Mouse (Mus musculus) hindbrain, embryonic 15.5 days (tissue): ENCODE data around the gene Enkur. TPM values are rescaled to one million over a fixed set of nuclear protein-coding genes. Genes with fewer than 3 reads are reported as not detected.

Source experiments
- ATAC-seq: fragments of 200-750 bp; cut with Nextera tagmentation; 2 replicates; pipeline ENCODE4 v1.8.0; 2017; ENCODE audit warnings: low read depth, moderate number of reproducible peaks, moderate TSS enrichment; ENCODE audit not compliant: low FRiP score
- H3K27ac ChIP-seq: fragments of 300-500 bp; sonication (generic); replicated peaks from 2 replicates; pipeline ENCODE4 v1.5.1; 2015; ENCODE audit warnings: mild to moderate bottlenecking, inconsistent platforms
- H3K27me3 ChIP-seq: fragments of 300-500 bp; sonication (generic); 2 replicates; pipeline ENCODE4 v1.6.1; 2015; ENCODE audit warnings: control low read depth, inconsistent platforms
- H3K36me3 ChIP-seq: fragments of 300-500 bp; sonication (generic); 2 replicates; pipeline ENCODE4 v1.6.1; 2015; ENCODE audit warnings: control low read depth, inconsistent platforms
- H3K4me1 ChIP-seq: fragments of 300-500 bp; sonication (generic); replicated peaks from 2 replicates; pipeline ENCODE4 v1.6.1; 2015; ENCODE audit warnings: control low read depth, inconsistent platforms
- H3K4me2 ChIP-seq: fragments of 300-500 bp; sonication (generic); 2 replicates; pipeline ENCODE4 v1.6.1; 2015; ENCODE audit warnings: moderate library complexity, mild to moderate bottlenecking, inconsistent platforms
- H3K4me3 ChIP-seq: fragments of 300-500 bp; sonication (generic); 2 replicates; pipeline ENCODE4 v1.5.1; 2015; ENCODE audit warnings: mild to moderate bottlenecking, inconsistent platforms
- H3K9ac ChIP-seq: fragments of 300-500 bp; sonication (generic); 2 replicates; pipeline ENCODE4 v1.6.1; 2015; ENCODE audit warnings: inconsistent platforms
- H3K9me3 ChIP-seq: fragments of 300-500 bp; sonication (generic); 2 replicates; pipeline ENCODE4 v1.6.1; 2016; ENCODE audit warnings: control low read depth, inconsistent platforms
- WGBS: fragments of 180-500 bp; shearing (Covaris S2); methylation state at CpG from one replicate; pipeline ENCODE4 v1.1.7; 2015; 5-methylcytosine and 5-hydroxymethylcytosine counted together
- polyA plus RNA-seq: library from polyadenylated mRNA; unstranded; fragments of >200 nt; fragmentation: Nextera tagmentation; extraction: Ambion mirVana; gene quantifications from 2 replicates; pipeline ENCODE4 v1.2.1, GENCODE M21; 2015

Gene Enkur
- polyA plus RNA-seq, 1 experiment from 2014 or later, result 5.3 TPM

DNA sequence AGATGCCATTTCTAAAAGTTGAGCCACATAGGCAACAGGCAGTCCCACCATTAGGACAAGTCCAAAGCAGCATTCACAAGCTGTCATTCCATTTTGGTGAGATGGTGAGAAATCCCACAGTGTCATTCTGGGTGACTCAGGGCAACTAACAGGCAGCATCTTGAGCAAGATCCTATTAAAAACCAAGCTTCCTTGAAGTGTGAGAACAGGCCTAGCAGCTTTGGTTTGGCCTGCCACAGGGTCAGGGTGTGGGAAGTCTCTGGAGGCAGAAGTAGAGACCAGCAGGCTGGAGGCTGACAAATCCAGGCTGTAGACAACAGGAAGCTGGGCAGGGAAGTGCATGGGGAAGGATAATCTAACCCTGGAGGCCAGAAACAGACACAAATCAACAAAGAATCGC lies 22.4 kb downstream of the Enkur start:
- Histone ChIP-seq H3K4me3 (no peak overlapping the region), H3K9me3 (no peaks in the 10 kb centered on the region), H3K27ac (no peak overlapping the region), H3K36me3 (no peaks in the 10 kb centered on the region), H3K4me2 (no peak overlapping the region), H3K4me1 (no peaks in the 10 kb centered on the region), H3K27me3 (no peaks in the 10 kb centered on the region), H3K9ac (no peak overlapping the region)
- 87% methylated on average over 1 of the region's 1 CpGs for WGBS
- ATAC-seq, result no peak

DNA sequence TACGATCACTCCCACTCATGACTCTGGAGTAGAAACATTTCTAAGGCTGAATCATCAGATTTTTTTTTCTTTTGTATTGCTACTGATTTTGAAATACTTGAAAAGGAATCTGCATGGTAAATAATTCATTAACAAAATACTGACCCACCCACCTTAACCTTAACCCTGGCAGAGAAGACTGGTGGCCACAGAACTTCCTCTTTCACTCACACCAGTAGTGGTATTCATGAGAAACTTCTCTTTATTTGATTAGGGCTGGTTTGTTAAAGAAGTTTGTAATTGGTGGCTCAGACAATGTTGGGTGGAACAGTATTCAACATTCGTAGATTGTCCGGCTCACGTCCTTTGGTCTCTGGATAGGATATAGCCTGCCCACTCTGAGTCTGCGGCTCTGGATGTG lies 26.0 kb downstream of the Enkur start:
- H3K4me2 ChIP-seq, result no peak overlapping the region
- WGBS, result 93% methylated on average over 5 of the region's 5 CpGs
- H3K4me1 ChIP-seq, result no peaks in the 10 kb centered on the region
- no peaks in the 10 kb centered on the region for H3K36me3 ChIP-seq
- no peaks in the 10 kb centered on the region for H3K9me3 ChIP-seq
- H3K9ac ChIP-seq, result no peak overlapping the region
- no peaks in the 10 kb centered on the region for H3K27me3 ChIP-seq
- H3K4me3 ChIP-seq, result no peak overlapping the region
- no peak for ATAC-seq
- H3K27ac ChIP-seq, result no peak overlapping the region

DNA sequence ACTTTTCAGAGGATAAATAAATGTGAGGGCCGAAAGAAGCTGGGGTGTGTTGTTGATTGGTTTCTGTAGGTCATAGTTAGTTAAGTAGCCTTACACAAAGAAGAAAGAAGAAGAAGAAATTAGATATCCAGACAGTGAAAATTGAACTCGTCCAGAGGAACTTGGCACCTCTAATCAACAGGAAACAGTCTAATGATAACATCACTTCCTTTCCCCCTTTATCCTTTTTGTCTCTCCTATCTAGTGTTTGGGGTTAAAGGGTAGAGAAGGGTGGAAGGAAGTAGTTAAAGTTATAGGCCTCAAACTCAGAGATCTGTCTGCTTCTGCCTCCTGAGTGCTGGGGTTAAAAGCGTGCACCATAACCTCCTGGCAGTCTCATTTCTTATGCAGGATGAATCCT lies 32.4 kb downstream of the Enkur start:
- Histone ChIP-seq H3K9me3 (no peaks in the 10 kb centered on the region), H3K9ac (no peak overlapping the region), H3K4me1 (no peaks in the 10 kb centered on the region), H3K27me3 (no peaks in the 10 kb centered on the region), H3K27ac (no peak overlapping the region), H3K36me3 (no peaks in the 10 kb centered on the region), H3K4me2 (no peak overlapping the region), H3K4me3 (no peak overlapping the region)
- no peak for ATAC-seq
- 91% methylated on average over 3 of the region's 3 CpGs for WGBS

DNA sequence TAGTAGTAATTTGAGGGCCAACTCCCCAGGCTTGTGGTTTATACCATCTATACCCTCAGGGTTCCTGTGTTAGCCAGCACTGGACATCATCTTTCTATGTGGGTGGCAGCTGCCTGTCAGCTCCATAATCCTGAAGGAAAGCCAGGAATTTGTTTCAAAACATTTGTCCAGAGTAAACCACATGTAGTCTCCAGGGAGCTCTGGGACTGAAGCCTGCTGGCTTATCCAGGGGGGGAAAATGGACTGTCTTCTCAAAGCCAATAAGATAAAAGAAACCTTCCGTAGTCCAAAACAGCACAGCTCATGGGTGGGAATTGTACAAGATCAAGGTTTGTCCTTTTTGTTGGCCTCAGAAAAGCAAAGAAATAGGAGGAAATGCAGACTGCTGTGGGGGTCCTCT lies 37.2 kb downstream of the Enkur start:
- no peaks in the 10 kb centered on the region for H3K27me3 ChIP-seq
- ATAC-seq, result no peak
- H3K27ac ChIP-seq, result no peak overlapping the region
- no peaks in the 10 kb centered on the region for H3K9me3 ChIP-seq
- H3K4me3 ChIP-seq, result no peak overlapping the region
- 93% methylated on average over 1 of the region's 1 CpGs for WGBS
- H3K9ac ChIP-seq, result no peak overlapping the region
- no peaks in the 10 kb centered on the region for H3K4me1 ChIP-seq
- no peaks in the 10 kb centered on the region for H3K36me3 ChIP-seq
- H3K4me2 ChIP-seq, result no peak overlapping the region

DNA sequence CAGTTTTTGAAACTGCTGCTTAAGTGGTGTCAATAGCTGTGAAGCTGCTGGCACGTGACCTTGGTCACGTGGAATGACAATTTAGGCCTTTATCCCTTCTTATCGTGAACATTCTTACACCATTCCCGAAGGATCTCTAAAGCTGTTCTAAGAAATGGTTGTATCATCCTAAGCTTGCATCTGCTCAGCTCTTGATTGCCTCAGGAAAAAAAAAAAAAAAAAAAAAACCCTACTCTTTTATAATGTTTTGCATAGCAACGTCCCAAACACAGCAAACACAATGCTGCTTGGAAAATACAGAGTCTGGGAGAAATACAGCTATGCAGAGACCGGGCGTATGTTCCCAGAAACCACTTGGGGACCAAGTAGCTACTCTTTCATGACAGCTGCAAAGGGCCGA lies 40.9 kb downstream of the Enkur start:
- ATAC-seq, result no peak
- WGBS, result 70% methylated on average over 8 of the region's 8 CpGs
- no peak overlapping the region for H3K4me2 ChIP-seq

DNA sequence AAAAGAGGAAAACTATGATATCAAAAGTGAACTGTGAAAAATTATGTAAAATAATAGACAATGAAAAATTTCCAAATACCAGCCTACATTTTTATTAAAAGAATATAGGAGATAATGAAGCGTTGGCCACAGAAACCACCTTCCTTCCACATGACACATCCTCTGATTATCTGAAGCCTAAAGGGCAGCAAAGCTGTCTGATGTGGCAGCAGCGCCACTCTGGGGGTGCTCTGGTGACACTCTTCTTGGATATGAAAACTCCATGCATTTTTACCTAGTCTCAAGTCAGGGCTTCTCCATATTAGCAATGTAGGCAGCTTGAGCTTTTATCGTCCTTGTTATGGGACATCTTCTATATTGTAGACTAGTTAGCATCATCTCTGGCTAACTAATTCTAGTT lies 51.7 kb downstream of the Enkur start:
- Histone ChIP-seq H3K27ac (no peak overlapping the region), H3K36me3 (no peaks in the 10 kb centered on the region), H3K9ac (no peak overlapping the region), H3K4me1 (no peaks in the 10 kb centered on the region), H3K9me3 (no peaks in the 10 kb centered on the region), H3K27me3 (no peaks in the 10 kb centered on the region), H3K4me2 (no peak overlapping the region), H3K4me3 (no peak overlapping the region)
- ATAC-seq, result no peak
- WGBS, result 90% methylated on average over 3 of the region's 3 CpGs

More for the DNA sequence above, 40.9 kb downstream of the Enkur start:
- no peaks in the 10 kb centered on the region for H3K27me3 ChIP-seq
- H3K27ac ChIP-seq, result no peak overlapping the region
- H3K9me3 ChIP-seq, result no peaks in the 10 kb centered on the region
- no peak overlapping the region for H3K9ac ChIP-seq
- no peaks in the 10 kb centered on the region for H3K4me1 ChIP-seq
- no peaks in the 10 kb centered on the region for H3K36me3 ChIP-seq
- H3K4me3 ChIP-seq, result no peak overlapping the region

DNA sequence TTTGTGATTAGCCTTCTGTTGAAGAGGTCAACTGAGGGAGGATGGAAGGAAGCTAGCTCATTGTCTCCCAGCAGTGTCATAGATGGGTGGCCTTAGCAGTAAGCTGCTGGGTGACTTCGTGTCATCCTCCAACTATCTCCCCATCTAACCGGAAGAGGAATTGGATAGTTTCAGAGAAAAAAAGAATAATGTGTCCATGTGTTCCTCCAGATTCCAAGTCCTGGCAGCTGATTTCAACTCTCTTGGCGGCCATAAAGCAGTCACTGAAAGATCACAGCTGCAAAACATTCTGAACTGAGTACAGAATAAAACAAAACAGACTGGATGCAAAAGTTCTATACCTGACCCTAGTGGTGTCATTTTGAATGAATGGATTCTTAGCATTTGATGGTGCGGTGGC lies 58.0 kb downstream of the Enkur start:
- no peak overlapping the region for H3K4me3 ChIP-seq
- no peak overlapping the region for H3K27ac ChIP-seq
- peaks cover 12% of the 10 kb centered on the region for H3K4me1 ChIP-seq
- no peak overlapping the region for H3K4me2 ChIP-seq
- H3K9ac ChIP-seq, result no peak overlapping the region
- H3K27me3 ChIP-seq, result no peaks in the 10 kb centered on the region
- H3K36me3 ChIP-seq, result no peaks in the 10 kb centered on the region
- ATAC-seq, result no peak
- H3K9me3 ChIP-seq, result no peaks in the 10 kb centered on the region
- WGBS, result 84% methylated on average over 4 of the region's 4 CpGs

DNA sequence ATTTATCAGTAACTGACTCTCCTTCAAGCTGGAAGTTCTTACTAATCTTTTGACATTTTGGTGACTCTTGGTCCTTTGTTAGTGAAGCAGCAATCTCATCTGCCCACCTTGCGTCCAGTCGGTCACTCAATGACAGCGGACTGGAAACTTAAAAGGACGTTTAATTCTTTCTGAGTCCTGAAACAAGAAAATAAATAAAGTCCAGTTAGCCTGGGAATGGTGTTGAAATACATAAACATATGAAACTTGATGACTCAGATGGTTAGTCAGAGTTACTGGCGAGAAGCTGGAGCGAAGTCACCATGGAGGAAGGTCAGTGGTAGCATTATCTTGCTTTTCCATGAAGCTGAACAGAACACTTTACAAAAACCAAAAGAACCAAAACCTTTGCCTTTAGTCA lies 58.7 kb downstream of the Enkur start:
- Histone ChIP-seq H3K4me1 (peaks cover 12% of the 10 kb centered on the region), H3K27me3 (no peaks in the 10 kb centered on the region), H3K4me3 (no peak overlapping the region), H3K9ac (no peak overlapping the region), H3K36me3 (no peaks in the 10 kb centered on the region), H3K27ac (no peak overlapping the region), H3K9me3 (no peaks in the 10 kb centered on the region), H3K4me2 (no peak overlapping the region)
- WGBS, result 90% methylated on average over 6 of the region's 6 CpGs
- no peak for ATAC-seq

DNA sequence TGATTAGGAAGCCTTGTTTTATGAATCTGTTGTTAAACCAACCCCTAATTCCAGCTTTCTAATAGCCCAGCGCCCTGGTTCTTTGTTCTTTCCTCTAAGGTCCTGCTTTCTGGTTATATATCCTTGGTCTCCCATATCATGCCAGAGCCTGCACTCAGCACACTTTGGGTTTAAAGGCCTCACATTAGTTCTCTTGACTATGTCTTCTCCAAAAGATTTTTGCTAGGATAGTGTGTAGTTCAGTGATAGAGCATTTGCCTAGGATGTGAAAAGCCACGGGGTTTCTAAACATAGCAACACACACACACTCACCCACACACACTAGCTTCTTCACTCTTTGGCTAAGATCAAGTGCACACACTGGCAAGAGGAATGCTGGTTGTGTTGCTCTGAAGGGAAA lies 62.5 kb downstream of the Enkur start:
- peak; percentile 9; the same call in 1 of the 2 replicates for ATAC-seq
- Histone ChIP-seq H3K9me3 (0 out of 2 replicates have a peak, but pooled peaks cover 5% of the 10 kb centered on the region), H3K27me3 (no peaks in the 10 kb centered on the region), H3K4me3 (peak overlapping the region; percentile 54), H3K4me1 (peaks cover 20% of the 10 kb centered on the region), H3K4me2 (peak overlapping the region; percentile 93), H3K27ac (peak overlapping the region; percentile 92), H3K9ac (peak overlapping the region; percentile 63), H3K36me3 (no peaks in the 10 kb centered on the region)
- WGBS, result 7% methylated on average over 2 of the region's 2 CpGs

DNA sequence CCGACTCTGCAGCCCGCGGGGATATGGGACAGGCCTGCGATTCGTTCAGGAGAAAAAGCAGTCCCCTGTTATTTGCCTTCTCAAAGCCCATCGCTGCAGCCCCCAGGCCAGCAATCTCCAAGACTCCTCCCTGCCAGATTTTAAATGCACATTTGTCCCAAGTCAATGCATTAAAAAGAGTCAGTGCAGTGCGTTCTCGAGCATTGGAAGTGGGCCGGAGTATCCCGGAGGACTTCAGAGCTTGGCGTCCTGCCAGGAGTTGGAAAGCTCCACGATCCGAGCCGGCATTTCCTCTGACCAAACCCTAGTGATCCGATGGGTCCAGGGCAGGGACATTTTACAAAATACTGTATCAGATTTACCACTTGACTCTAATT lies 63.0 kb downstream of the Enkur start:
- Histone ChIP-seq H3K4me1 (peaks cover 20% of the 10 kb centered on the region), H3K4me3 (peak overlapping the region; percentile 54), H3K36me3 (no peaks in the 10 kb centered on the region), H3K4me2 (peak overlapping the region; percentile 93), H3K27ac (peak overlapping the region; percentile 92), H3K9ac (peak overlapping the region; percentile 63), H3K27me3 (no peaks in the 10 kb centered on the region), H3K9me3 (0 out of 2 replicates have a peak, but pooled peaks cover 5% of the 10 kb centered on the region)
- under 1% methylated on average over 15 of the region's 15 CpGs for WGBS
- peak; percentile 87 for ATAC-seq

DNA sequence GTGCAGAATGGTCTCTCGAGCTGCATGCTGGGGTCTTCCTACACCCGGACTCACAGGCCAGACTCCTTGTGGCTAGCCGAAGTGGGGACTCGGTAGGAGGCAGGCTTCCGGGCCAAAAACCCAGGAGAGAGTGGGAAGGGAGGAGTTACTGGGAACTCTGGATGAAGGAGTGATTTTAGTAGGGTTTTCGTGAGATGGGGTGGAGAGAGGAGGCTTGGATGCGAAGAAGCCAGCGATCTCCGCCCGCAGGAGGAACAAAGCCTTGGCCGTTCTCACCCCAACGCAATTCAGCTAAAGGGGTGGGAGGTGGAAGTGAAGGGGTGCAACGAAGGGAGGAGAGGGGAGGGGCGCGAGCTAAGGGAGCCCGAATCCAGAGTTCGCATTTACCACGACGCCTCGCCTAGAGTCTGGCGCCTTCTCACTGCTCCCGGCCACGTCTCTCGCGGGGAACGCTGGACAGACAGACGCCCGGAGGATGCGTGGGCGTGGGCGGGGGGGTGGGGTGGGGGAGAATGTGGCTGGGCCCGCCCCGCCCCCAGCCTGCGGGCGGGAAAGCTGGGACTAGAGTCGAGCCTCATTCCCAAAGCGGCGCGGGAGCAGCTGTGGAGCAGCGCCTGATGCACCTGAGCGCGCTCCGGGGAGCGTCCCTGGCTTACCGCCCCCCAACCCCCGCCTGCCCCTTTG lies 63.5 kb downstream of the Enkur start:
- Histone ChIP-seq H3K4me1 (peaks cover 20% of the 10 kb centered on the region), H3K9ac (peak overlapping the region; percentile 63)
- WGBS, result under 1% methylated on average over 45 of the region's 46 CpGs

DNA sequence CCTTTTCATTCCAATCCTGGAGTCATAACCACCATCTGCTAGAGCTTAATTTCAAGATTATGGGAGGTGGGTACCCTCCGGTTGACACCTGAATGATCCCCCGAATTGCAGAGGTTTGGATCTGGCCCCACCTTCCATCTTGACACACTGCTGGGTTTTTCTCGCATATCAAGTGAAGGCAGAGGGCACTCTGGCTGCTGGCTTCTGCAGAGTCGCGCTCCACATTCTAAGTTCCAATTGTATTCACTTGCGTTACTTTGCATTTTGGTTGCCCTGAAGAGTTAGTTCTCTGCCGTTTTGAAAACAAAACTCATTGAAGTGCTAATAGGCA lies 64.0 kb downstream of the Enkur start:
- Histone ChIP-seq H3K36me3 (no peaks in the 10 kb centered on the region), H3K27me3 (no peaks in the 10 kb centered on the region), H3K4me3 (peak overlapping the region; percentile 54), H3K27ac (peak overlapping the region; percentile 92), H3K9ac (peak overlapping the region; percentile 63), H3K4me1 (peaks cover 20% of the 10 kb centered on the region), H3K9me3 (0 out of 2 replicates have a peak, but pooled peaks cover 5% of the 10 kb centered on the region), H3K4me2 (peak overlapping the region; percentile 93)
- peak; percentile 36; the same call in 1 of the 2 replicates for ATAC-seq
- 9% methylated on average over 7 of the region's 7 CpGs for WGBS

More for the DNA sequence above, 63.5 kb downstream of the Enkur start:
- ATAC-seq, result peak; percentile 89
- peak overlapping the region; percentile 54 for H3K4me3 ChIP-seq
- H3K9me3 ChIP-seq, result 0 out of 2 replicates have a peak, but pooled peaks cover 5% of the 10 kb centered on the region
- H3K4me2 ChIP-seq, result peak overlapping the region; percentile 93
- peak overlapping the region; percentile 92 for H3K27ac ChIP-seq
- no peaks in the 10 kb centered on the region for H3K36me3 ChIP-seq
- no peaks in the 10 kb centered on the region for H3K27me3 ChIP-seq
